Mouse (Mus musculus) CH12F3 (cell line): Measurements from ENCODE around the gene Nectin4.

Experiments
- in situ Hi-C: fragments of 300-500 bp; cut with MboI; formaldehyde crosslinking; loops from 2 replicates; pipeline ENCODE4 v1.14.3; 2020; ENCODE audit warnings: low sequenced_read_pairs

Gene Nectin4

GRCm38 (mm10) chr1:171410947-171411484, 41.1 kb downstream of the Nectin4 start, which contains the start of gene Usf1:
TSS of gene Usf1 (plus strand) at chr1:171411313.
- in situ Hi-C loops, result no loop called here

GRCm38 (mm10) chr1:171411492-171411941, 41.6 kb downstream of the Nectin4 start:
- in situ Hi-C loops, result no loop called here

GRCm38 (mm10) chr1:171412001-171412441, 42.1 kb downstream of the Nectin4 start:
- in situ Hi-C loops, result no loop called here

- in situ Hi-C loops, result no loop called here
These were observed 42.5 kb downstream of the Nectin4 start for GRCm38 (mm10) chr1:171412446-171412845.

GRCm38 (mm10) chr1:171413608-171414007, 43.7 kb downstream of the Nectin4 start:
- in situ Hi-C loops, result no loop called here

GRCm38 (mm10) chr1:171418660-171419059, 48.8 kb downstream of the Nectin4 start, which contains the start of gene Tstd1:
TSS of gene Tstd1 (plus strand) at chr1:171418872.
- in situ Hi-C loops, result no loop called here

GRCm38 (mm10) chr1:171419291-171419882, 49.5 kb downstream of the Nectin4 start:
- in situ Hi-C loops, result no loop called here

GRCm38 (mm10) chr1:171419905-171420304, 50.0 kb downstream of the Nectin4 start:
- in situ Hi-C loops, result no loop called here

- in situ Hi-C loops, result no loop called here
These were observed 52.7 kb downstream of the Nectin4 start for GRCm38 (mm10) chr1:171422504-171423095.

GRCm38 (mm10) chr1:171424638-171425037, 54.7 kb downstream of the Nectin4 start:
- in situ Hi-C loops, result no loop called here

- in situ Hi-C loops, result no loop called here
These were observed 55.2 kb downstream of the Nectin4 start for GRCm38 (mm10) chr1:171425126-171425525.

- in situ Hi-C loops, result no loop called here
These were observed 62.3 kb downstream of the Nectin4 start for GRCm38 (mm10) chr1:171432158-171432557.

GRCm38 (mm10) chr1:171435288-171435814, 65.5 kb downstream of the Nectin4 start:
- in situ Hi-C loops, result no loop called here

GRCm38 (mm10) chr1:171435974-171436373, 66.1 kb downstream of the Nectin4 start:
- in situ Hi-C loops, result no loop called here

GRCm38 (mm10) chr1:171437264-171438013, 67.5 kb downstream of the Nectin4 start, which contains the start of gene F11r:
TSS of gene F11r (plus strand) at chr1:171437535.
- in situ Hi-C loops, result no loop called here
